Mouse (Mus musculus) intestine, postnatal 0 days (tissue): ENCODE results near the gene Iqcj. TPM values are rescaled to one million over a fixed set of nuclear protein-coding genes. Genes with fewer than 3 reads are reported as not detected.

Source experiments
- ATAC-seq: fragments of 200-750 bp; cut with Nextera tagmentation; 2 replicates; pipeline ENCODE4 v1.8.0; 2017; ENCODE audit warnings: mild to moderate bottlenecking, moderate TSS enrichment, moderate library complexity
- H3K27ac ChIP-seq: fragments of 300-500 bp; sonication (generic); 2 replicates; pipeline ENCODE4 v1.5.1; 2014; ENCODE audit warnings: mild to moderate bottlenecking, low read depth, low read length, moderate library complexity
- H3K27me3 ChIP-seq: fragments of 300-500 bp; sonication (generic); replicated peaks from 2 replicates; pipeline ENCODE4 v1.6.1; 2014; ENCODE audit warnings: low read length, mixed read lengths; ENCODE audit not compliant: control insufficient read depth, insufficient read depth
- H3K36me3 ChIP-seq: fragments of 300-500 bp; sonication (generic); 2 replicates; pipeline ENCODE4 v1.6.1; 2014; ENCODE audit warnings: mild to moderate bottlenecking, moderate library complexity; ENCODE audit not compliant: control insufficient read depth, insufficient read depth
- H3K4me1 ChIP-seq: fragments of 300-500 bp; sonication (generic); replicated peaks from 2 replicates; pipeline ENCODE4 v1.6.1; 2014; ENCODE audit warnings: antibody characterized with exemption, low read length, mixed read lengths; ENCODE audit not compliant: control insufficient read depth, insufficient read depth
- H3K4me2 ChIP-seq: fragments of 300-500 bp; sonication (generic); replicated peaks from 2 replicates; pipeline ENCODE4 v1.6.1; 2014; ENCODE audit warnings: low read depth, mild to moderate bottlenecking, moderate library complexity
- H3K4me3 ChIP-seq: fragments of 300-500 bp; sonication (generic); 2 replicates; pipeline ENCODE4 v1.5.1; 2014; ENCODE audit warnings: low read depth, low read length
- H3K9ac ChIP-seq: fragments of 300-500 bp; sonication (generic); 2 replicates; pipeline ENCODE4 v1.6.1; 2014; ENCODE audit warnings: mild to moderate bottlenecking, low read depth, low read length
- H3K9me3 ChIP-seq: fragments of 300-500 bp; sonication (generic); 2 replicates; pipeline ENCODE4 v1.6.1; 2016; ENCODE audit warnings: mixed run types; ENCODE audit not compliant: control insufficient read depth
- CTCF ChIP-seq: sonication (generic); IDR thresholded peaks from 2 replicates; pipeline ENCODE4 v1.5.1; 2016; ENCODE audit warnings: low read depth, mild to moderate bottlenecking, control low read depth, antibody characterized with exemption, moderate library complexity
- WGBS: fragments of 180-500 bp; shearing (Covaris S2); extraction: QIAGEN DNeasy Blood & Tissue Kit; methylation state at CpG from one replicate; pipeline ENCODE4 v1.1.7; 2014; 5-methylcytosine and 5-hydroxymethylcytosine counted together
- polyA plus RNA-seq: library from polyadenylated mRNA; unstranded; fragments of >200 nt; fragmentation: Nextera tagmentation; extraction: Ambion mirVana; gene quantifications from 2 replicates; pipeline ENCODE4 v1.2.1, GENCODE M21; 2015

Iqcj gene
- polyA plus RNA-seq, 1 experiment from 2014 or later, result not detected

- no peak overlapping the region for H3K4me2 ChIP-seq
- no peak for ATAC-seq
- no peak overlapping the region for H3K4me3 ChIP-seq
- H3K4me1 ChIP-seq, result no peaks in the 10 kb centered on the region
- WGBS, result 76% methylated on average over 2 of the region's 2 CpGs
- H3K9me3 ChIP-seq, result no peaks in the 10 kb centered on the region
- no peak overlapping the region for H3K9ac ChIP-seq
- H3K27ac ChIP-seq, result no peak overlapping the region
- no peak for TF ChIP-seq CTCF
- H3K36me3 ChIP-seq, result no peaks in the 10 kb centered on the region
- no peaks in the 10 kb centered on the region for H3K27me3 ChIP-seq
These were observed 213.2 kb downstream of the Iqcj start for GRCm38 (mm10) chr3:68105081-68105685.

Other genes starting within 250 kb of the Iqcj start
- gene Iqschfp, start within 50 bp of the Iqcj start, polyA plus RNA-seq, result 0.37 TPM in 1 of 2 replicates, not detected in the other
- gene Schip1, start 172.6 kb downstream of the Iqcj start, polyA plus RNA-seq, result 24.2 TPM in 2 replicates